13 mouse cellular contexts compared by ENCODE assay signal in the genomic region with DNA sequence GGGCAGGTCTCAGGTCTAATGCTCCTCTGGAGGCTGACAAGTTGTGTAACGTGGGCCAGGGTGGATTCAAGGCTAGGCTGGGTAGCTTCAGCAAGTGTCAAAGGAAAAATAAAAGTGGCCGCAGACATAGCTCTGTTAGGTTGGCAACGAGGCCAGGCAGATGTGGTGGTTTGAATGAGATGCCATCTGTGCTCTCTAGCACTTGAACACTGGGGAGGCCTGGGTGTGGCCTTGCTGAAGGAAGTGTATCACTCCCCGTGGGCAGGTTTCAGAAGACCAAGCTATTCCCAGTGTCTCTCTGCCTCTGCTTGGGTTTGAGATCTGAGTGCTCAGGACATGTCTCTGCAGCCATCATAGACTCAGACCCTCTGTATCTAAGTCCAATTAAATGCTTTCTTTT. TPM values are rescaled to one million over a fixed set of nuclear protein-coding genes. Genes with fewer than 3 reads are reported as not detected.
DNase-seq lines count a peak whose midpoint lies in the region; ATAC-seq and TF ChIP-seq lines count a peak whose summit lies in the region.
"Had no signal": no experiment of that assay in that cellular context is flagged by ENCODE, and none has a peak within 500 bp of the region (broad histone marks: within the 10 kb centered on the region; RNA-seq: fewer than 3 reads in every experiment).

No protein-coding gene starts in this region.

- peak overlapping the region; percentile 53 for H3K27ac ChIP-seq in liver, embryonic 14.5 days
- H3K27ac ChIP-seq in forebrain, postnatal 0 days (ENCODE audit: low read depth, low read length), result no peak overlapping the region
- H3K27ac ChIP-seq in cerebellum, adult 2 months (ENCODE audit: insufficient read depth, low read length), result no peak overlapping the region

- no peak for TF ChIP-seq EP300 in liver, embryonic 14.5 days (IDR thresholded peaks at IDR 0.05; ENCODE audit: low read depth)

- TF ChIP-seq POLR2A in cerebellum, adult 2 months (IDR thresholded peaks at IDR 0.05; ENCODE audit: borderline replicate concordance, insufficient read depth, low read length), result no peak

- ATAC-seq in liver, embryonic 14.5 days (ENCODE audit: insufficient read depth), result no peak
- ATAC-seq in forebrain, postnatal 0 days, result no peak

- no peak overlapping the region for H3K4me3 ChIP-seq in liver, embryonic 14.5 days (ENCODE audit: insufficient read depth in 1 of 2, low read depth in 2 of 2, low read length in 2 of 2)
- no peak overlapping the region for H3K4me3 ChIP-seq in forebrain, postnatal 0 days (ENCODE audit: low read depth, low read length)
- H3K4me3 ChIP-seq in cerebellum, adult 2 months (replicated peaks; ENCODE audit: insufficient read depth, low read depth, low read length), result no peak overlapping the region

- H3K27me3 ChIP-seq in liver, embryonic 14.5 days (ENCODE audit: control insufficient read depth, insufficient read depth, low read length), result no peaks in the 10 kb centered on the region
- H3K27me3 ChIP-seq in forebrain, postnatal 0 days (ENCODE audit: insufficient read depth, low read length), result no peaks in the 10 kb centered on the region
- H3K27me3 ChIP-seq in cerebellum, adult 2 months (ENCODE audit: control insufficient read depth, insufficient read depth, low read length), result no peaks in the 10 kb centered on the region
- H3K27me3 ChIP-seq: CH12.LX had no signal

- peaks cover 34 to 38% of the 10 kb centered on the region in 2 experiments for H3K4me1 ChIP-seq in liver, embryonic 14.5 days (replicated peaks; ENCODE audit: control insufficient read depth in 2 of 2, insufficient read depth in 2 of 2, low read length in 1 of 2)
- peaks cover 7% of the 10 kb centered on the region; the same call in 1 of the 2 replicates for H3K4me1 ChIP-seq in forebrain, postnatal 0 days (ENCODE audit: insufficient read depth)
- no peaks in the 10 kb centered on the region; the same call in 1 of the 2 replicates for H3K4me1 ChIP-seq in cerebellum, adult 2 months (ENCODE audit: control insufficient read depth, insufficient read depth, low read length)

- intact Hi-C loops in heart, postnatal 14 days (cut with DNase I), result loop anchor here (5.0 to 10.0 kb wide), 2 partner anchors 54 to 206 kb away; a partner anchor contains a TSS

- H3K4me2 ChIP-seq in liver, embryonic 14.5 days (ENCODE audit: low read depth), result peak overlapping the region; percentile 92
- H3K4me2 ChIP-seq in forebrain, postnatal 0 days (ENCODE audit: low read depth), result no peak overlapping the region

- no peaks in the 10 kb centered on the region; the same call in 1 of the 2 replicates for H3K36me3 ChIP-seq in liver, embryonic 14.5 days (replicated peaks; ENCODE audit: control insufficient read depth, insufficient read depth, low read depth)
- H3K36me3 ChIP-seq in forebrain, postnatal 0 days (ENCODE audit: insufficient read depth), result peaks cover 10% of the 10 kb centered on the region; the same call in 1 of the 2 replicates

- 31% methylated on average over 4 of the region's 4 CpGs for WGBS in liver, embryonic 14.5 days (ENCODE audit: insufficient replicate concordance)
- WGBS in forebrain, postnatal 0 days, result 52% methylated on average over 4 of the region's 4 CpGs
- WGBS in cerebellum, adult 2 months, result 38% methylated on average over 4 of the region's 4 CpGs

- peak; percentile 81 for DNase-seq in heart, adult 11 months
- DNase-seq in heart, postnatal 14 days, result no peak
- peak; percentile 15 for DNase-seq in thymus, postnatal 25 days
- no peak for DNase-seq in thymus, adult 18-20 months
- DNase-seq in liver, embryonic 14.5 days (ENCODE audit: low read depth in 3 of 3, low spot score in 3 of 3), result no peak
- DNase-seq in forebrain, postnatal 0 days, result no peak
- DNase-seq in cerebellum, adult 2 months, result no peak
- DNase-seq in kidney, postnatal 25 days, result no peak
- DNase-seq: adrenal gland, adult 8-10 months; cerebellum, postnatal 25 days; left cerebral cortex, postnatal 4 days had no signal

- H3K9me3 ChIP-seq in liver, embryonic 14.5 days (ENCODE audit: control insufficient read depth, low read length), result no peaks in the 10 kb centered on the region
- H3K9me3 ChIP-seq in forebrain, postnatal 0 days (ENCODE audit: low read length), result no peaks in the 10 kb centered on the region
- H3K9me3 ChIP-seq: midbrain, embryonic 10.5 days had no signal

- TF ChIP-seq CTCF in liver, embryonic 14.5 days (IDR thresholded peaks at IDR 0.05; ENCODE audit: low read depth), result no peak
- TF ChIP-seq CTCF in forebrain, postnatal 0 days (IDR thresholded peaks at IDR 0.05; ENCODE audit: low read depth), result no peak
- no peak for TF ChIP-seq CTCF in cerebellum, adult 2 months (IDR thresholded peaks at IDR 0.05; ENCODE audit: borderline replicate concordance, insufficient read depth, low read depth, low read length)

- peak overlapping the region; percentile 0; the same call in 1 of the 2 replicates for H3K9ac ChIP-seq in liver, embryonic 14.5 days (replicated peaks)
- no peak overlapping the region for H3K9ac ChIP-seq in forebrain, postnatal 0 days

RNA-seq across cellular contexts. Expression of a gene that starts 0.9 kb away (rescaled TPM):
- 10 to 100 TPM; 31.5 to 37.6 TPM for total RNA-seq in heart, postnatal 14 days (2021)
- polyA plus RNA-seq in liver, embryonic 14.5 days (2012; rRNA removed), result 27.5 and 30.2 TPM in 2 replicates
- 45.4 and 45.9 TPM in 2 replicates for polyA plus RNA-seq in liver, embryonic 14.5 days (2014; fragmentation: Nextera tagmentation; extraction: Ambion mirVana)
- total RNA-seq in forebrain, postnatal 0 days (2014; rRNA removed), result 26.5 and 33.1 TPM in 2 replicates
- polyA plus RNA-seq in forebrain, postnatal 0 days (2015; fragmentation: Nextera tagmentation; extraction: Ambion mirVana), result 27.6 and 29.0 TPM in 2 replicates
- 18.6 and 18.7 TPM in 2 replicates for polyA plus RNA-seq in cerebellum, adult 2 months (2012; rRNA removed)

RNA-seq across cellular contexts. Expression of a gene that starts 38.8 kb away (rescaled TPM):
- total RNA-seq in heart, postnatal 14 days (2021), result 10 to 100 TPM; 10.8 to 11.5 TPM
- polyA plus RNA-seq in liver, embryonic 14.5 days (2012; rRNA removed), result 2.1 and 2.5 TPM in 2 replicates
- polyA plus RNA-seq in liver, embryonic 14.5 days (2014; fragmentation: Nextera tagmentation; extraction: Ambion mirVana), result 2.9 and 3.8 TPM in 2 replicates
- 9.0 and 13.8 TPM in 2 replicates for total RNA-seq in forebrain, postnatal 0 days (2014; rRNA removed)
- 21.1 and 25.4 TPM in 2 replicates for polyA plus RNA-seq in forebrain, postnatal 0 days (2015; fragmentation: Nextera tagmentation; extraction: Ambion mirVana)
- 22.0 and 25.1 TPM in 2 replicates for polyA plus RNA-seq in cerebellum, adult 2 months (2012; rRNA removed)

RNA-seq across cellular contexts. Expression of a gene that starts 55.9 kb away (rescaled TPM):
- total RNA-seq in heart, postnatal 14 days (2021), result 10 to 100 TPM; 16.3 to 19.4 TPM
- 3.7 and 5.6 TPM in 2 replicates for polyA plus RNA-seq in liver, embryonic 14.5 days (2012; rRNA removed)
- polyA plus RNA-seq in liver, embryonic 14.5 days (2014; fragmentation: Nextera tagmentation; extraction: Ambion mirVana), result 6.1 and 6.9 TPM in 2 replicates
- 57.2 and 67.2 TPM in 2 replicates for total RNA-seq in forebrain, postnatal 0 days (2014; rRNA removed)
- polyA plus RNA-seq in forebrain, postnatal 0 days (2015; fragmentation: Nextera tagmentation; extraction: Ambion mirVana), result 20.7 and 29.1 TPM in 2 replicates
- polyA plus RNA-seq in cerebellum, adult 2 months (2012; rRNA removed), result 21.2 and 21.9 TPM in 2 replicates

Comparison
In these comparisons a context has a peak if more than half of its experiments do, and no peak if none do; other contexts are left out.
1. DNase-seq: peak in heart, adult 11 months (single experiment) and thymus, postnatal 25 days (single experiment); none in heart, postnatal 14 days (0 of 2), thymus, adult 18-20 months (0 of 2), liver, embryonic 14.5 days (0 of 3), forebrain, postnatal 0 days (single experiment), cerebellum, adult 2 months (0 of 2) and kidney, postnatal 25 days (0 of 2).